Mouse (Mus musculus): Measurements from ENCODE around the gene Ncln.

DNA sequence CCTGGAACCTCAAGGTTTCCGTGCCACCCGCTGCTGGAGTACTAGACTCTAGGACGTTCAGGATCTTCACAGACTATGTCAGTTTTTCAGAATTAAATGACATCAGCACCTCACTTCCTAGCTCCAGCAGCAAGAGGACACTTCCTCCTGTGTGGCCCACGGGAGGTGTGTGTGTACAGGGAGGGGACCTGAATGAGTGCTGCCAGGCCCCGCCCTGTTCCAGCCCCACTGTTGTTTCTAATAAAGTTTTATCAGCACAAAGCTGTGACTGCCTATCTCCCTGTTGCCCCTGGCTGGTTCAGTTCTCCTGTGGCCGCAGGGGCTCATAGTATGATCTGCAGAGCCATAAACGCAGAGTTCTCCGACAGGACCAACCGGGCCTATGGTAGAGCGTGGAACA lies 21.7 kb downstream of the Ncln start:
- TF ChIP-seq CTCF (IDR thresholded peaks at IDR 0.05; ENCODE audit: extremely low read depth, insufficient read length, insufficient replicate concordance, low read depth, low read length), result no peak
- TF ChIP-seq POLR2A (IDR thresholded peaks at IDR 0.05; ENCODE audit: low read depth, low read length), result no peak
